Mouse (Mus musculus): ENCODE data around the gene Slc28a3. TPM values are rescaled to one million over a fixed set of nuclear protein-coding genes. Genes with fewer than 3 reads are reported as not detected.
A peak's percentile ranks its signal among the peaks of the same experiment; 100 is the strongest.

Slc28a3 gene
- polyA plus RNA-seq, 1 experiment from 2014 or later: not detected

GRCm38 (mm10) chr13:58589517-58589858 is 21.2 kb downstream of the Slc28a3 start:
- WGBS: 1% methylated on average over 9 of the region's 9 CpGs
- peak; percentile 82 for ATAC-seq
- H3K4me1 ChIP-seq (replicated peaks; ENCODE audit: control insufficient read depth, insufficient read depth, low read length): peaks cover 15% of the 10 kb centered on the region
- H3K9ac ChIP-seq (replicated peaks; ENCODE audit: low read depth, low read length): no peak overlapping the region
- no peak overlapping the region for H3K27ac ChIP-seq (ENCODE audit: low read length)
- no peaks in the 10 kb centered on the region for H3K27me3 ChIP-seq (replicated peaks; ENCODE audit: control insufficient read depth, insufficient read depth, low read length)
- H3K4me3 ChIP-seq (replicated peaks; ENCODE audit: low read length): 0 out of 2 replicates have a peak overlapping the region, but pooled peaks have one; percentile 15
- H3K4me2 ChIP-seq (ENCODE audit: low read length): peak overlapping the region; percentile 32
- H3K36me3 ChIP-seq (ENCODE audit: control insufficient read depth, insufficient read depth): no peaks in the 10 kb centered on the region
- H3K9me3 ChIP-seq (ENCODE audit: control insufficient read depth, low read length): no peaks in the 10 kb centered on the region

- 0 out of 2 replicates have a peak overlapping the region, but pooled peaks have one; percentile 15 for H3K4me3 ChIP-seq (replicated peaks; ENCODE audit: low read length)
- H3K27me3 ChIP-seq (replicated peaks; ENCODE audit: control insufficient read depth, insufficient read depth, low read length): no peaks in the 10 kb centered on the region
- H3K27ac ChIP-seq (ENCODE audit: low read length): no peak overlapping the region
- no peak overlapping the region for H3K9ac ChIP-seq (replicated peaks; ENCODE audit: low read depth, low read length)
- H3K9me3 ChIP-seq (ENCODE audit: control insufficient read depth, low read length): no peaks in the 10 kb centered on the region
- WGBS: 35% methylated on average over 15 of the region's 15 CpGs
- H3K4me1 ChIP-seq (replicated peaks; ENCODE audit: control insufficient read depth, insufficient read depth, low read length): peaks cover 15% of the 10 kb centered on the region
- no peaks in the 10 kb centered on the region for H3K36me3 ChIP-seq (ENCODE audit: control insufficient read depth, insufficient read depth)
- peak overlapping the region; percentile 32 for H3K4me2 ChIP-seq (ENCODE audit: low read length)
- ATAC-seq: peak; percentile 66
Observed at GRCm38 (mm10) chr13:58588655-58589516, 21.8 kb downstream of the Slc28a3 start.

- Histone ChIP-seq H3K4me3 (replicated peaks; ENCODE audit: low read length) (no peak overlapping the region), H3K9ac (replicated peaks; ENCODE audit: low read depth, low read length) (no peak overlapping the region), H3K9me3 (ENCODE audit: control insufficient read depth, low read length) (no peaks in the 10 kb centered on the region), H3K4me2 (ENCODE audit: low read length) (no peak overlapping the region), H3K4me1 (replicated peaks; ENCODE audit: control insufficient read depth, insufficient read depth, low read length) (peaks cover 15% of the 10 kb centered on the region), H3K27ac (ENCODE audit: low read length) (no peak overlapping the region), H3K27me3 (replicated peaks; ENCODE audit: control insufficient read depth, insufficient read depth, low read length) (no peaks in the 10 kb centered on the region), H3K36me3 (ENCODE audit: control insufficient read depth, insufficient read depth) (no peaks in the 10 kb centered on the region)
- WGBS: 90% methylated on average over 7 of the region's 7 CpGs
- no peak for ATAC-seq
Observed at GRCm38 (mm10) chr13:58587962-58588361, 22.7 kb downstream of the Slc28a3 start.

- 87% methylated on average over 9 of the region's 9 CpGs for WGBS
- Histone ChIP-seq H3K27me3 (replicated peaks; ENCODE audit: control insufficient read depth, insufficient read depth, low read length) (no peaks in the 10 kb centered on the region), H3K4me2 (ENCODE audit: low read length) (no peak overlapping the region), H3K27ac (ENCODE audit: low read length) (no peak overlapping the region), H3K4me3 (replicated peaks; ENCODE audit: low read length) (no peak overlapping the region), H3K9me3 (ENCODE audit: control insufficient read depth, low read length) (no peaks in the 10 kb centered on the region), H3K9ac (replicated peaks; ENCODE audit: low read depth, low read length) (no peak overlapping the region), H3K36me3 (ENCODE audit: control insufficient read depth, insufficient read depth) (no peaks in the 10 kb centered on the region), H3K4me1 (replicated peaks; ENCODE audit: control insufficient read depth, insufficient read depth, low read length) (peaks cover under 1% of the 10 kb centered on the region)
- no peak for ATAC-seq
Observed at GRCm38 (mm10) chr13:58566181-58566580, 44.5 kb downstream of the Slc28a3 start.

GRCm38 (mm10) chr13:58560497-58561138 is 50.1 kb downstream of the Slc28a3 start:
- Histone ChIP-seq H3K9me3 (ENCODE audit: control insufficient read depth, low read length) (no peaks in the 10 kb centered on the region), H3K27ac (ENCODE audit: low read length) (no peak overlapping the region), H3K9ac (replicated peaks; ENCODE audit: low read depth, low read length) (no peak overlapping the region), H3K27me3 (replicated peaks; ENCODE audit: control insufficient read depth, insufficient read depth, low read length) (no peaks in the 10 kb centered on the region), H3K4me1 (replicated peaks; ENCODE audit: control insufficient read depth, insufficient read depth, low read length) (peaks cover 12% of the 10 kb centered on the region), H3K36me3 (ENCODE audit: control insufficient read depth, insufficient read depth) (no peaks in the 10 kb centered on the region), H3K4me3 (replicated peaks; ENCODE audit: low read length) (no peak overlapping the region), H3K4me2 (ENCODE audit: low read length) (peak overlapping the region; percentile 3; the same call in 1 of the 2 replicates)
- peak; percentile 85 for ATAC-seq
- 34% methylated on average over 15 of the region's 15 CpGs for WGBS

- no peaks in the 10 kb centered on the region for H3K9me3 ChIP-seq (ENCODE audit: control insufficient read depth, low read length)
- H3K36me3 ChIP-seq (ENCODE audit: control insufficient read depth, insufficient read depth): no peaks in the 10 kb centered on the region
- H3K4me2 ChIP-seq (ENCODE audit: low read length): no peak overlapping the region
- H3K4me3 ChIP-seq (replicated peaks; ENCODE audit: low read length): no peak overlapping the region
- H3K9ac ChIP-seq (replicated peaks; ENCODE audit: low read depth, low read length): no peak overlapping the region
- no peak overlapping the region for H3K27ac ChIP-seq (ENCODE audit: low read length)
- H3K27me3 ChIP-seq (replicated peaks; ENCODE audit: control insufficient read depth, insufficient read depth, low read length): no peaks in the 10 kb centered on the region
- 50% methylated on average over 12 of the region's 12 CpGs for WGBS
- H3K4me1 ChIP-seq (replicated peaks; ENCODE audit: control insufficient read depth, insufficient read depth, low read length): peaks cover 12% of the 10 kb centered on the region
- ATAC-seq: peak; percentile 86
Observed at GRCm38 (mm10) chr13:58558216-58558615, 52.5 kb downstream of the Slc28a3 start.

- Histone ChIP-seq H3K27me3 (replicated peaks; ENCODE audit: control insufficient read depth, insufficient read depth, low read length) (no peaks in the 10 kb centered on the region), H3K4me2 (ENCODE audit: low read length) (no peak overlapping the region), H3K9me3 (ENCODE audit: control insufficient read depth, low read length) (no peaks in the 10 kb centered on the region), H3K27ac (ENCODE audit: low read length) (no peak overlapping the region), H3K9ac (replicated peaks; ENCODE audit: low read depth, low read length) (no peak overlapping the region), H3K4me3 (replicated peaks; ENCODE audit: low read length) (no peak overlapping the region), H3K36me3 (ENCODE audit: control insufficient read depth, insufficient read depth) (no peaks in the 10 kb centered on the region), H3K4me1 (replicated peaks; ENCODE audit: control insufficient read depth, insufficient read depth, low read length) (peaks cover 10% of the 10 kb centered on the region)
- 83% methylated on average over 1 of the region's 1 CpGs for WGBS
- ATAC-seq: no peak
Observed at GRCm38 (mm10) chr13:58556018-58556417, 54.7 kb downstream of the Slc28a3 start.

- Histone ChIP-seq H3K4me2 (ENCODE audit: low read length) (no peak overlapping the region), H3K4me1 (replicated peaks; ENCODE audit: control insufficient read depth, insufficient read depth, low read length) (peaks cover 7% of the 10 kb centered on the region; the same call in 1 of the 2 replicates), H3K27ac (ENCODE audit: low read length) (no peak overlapping the region), H3K36me3 (ENCODE audit: control insufficient read depth, insufficient read depth) (no peaks in the 10 kb centered on the region), H3K9me3 (ENCODE audit: control insufficient read depth, low read length) (no peaks in the 10 kb centered on the region), H3K4me3 (replicated peaks; ENCODE audit: low read length) (no peak overlapping the region), H3K27me3 (replicated peaks; ENCODE audit: control insufficient read depth, insufficient read depth, low read length) (no peaks in the 10 kb centered on the region), H3K9ac (replicated peaks; ENCODE audit: low read depth, low read length) (no peak overlapping the region)
- 65% methylated on average over 5 of the region's 5 CpGs for WGBS
- ATAC-seq: no peak
Observed at GRCm38 (mm10) chr13:58555561-58555960, 55.1 kb downstream of the Slc28a3 start.

- Histone ChIP-seq H3K9me3 (ENCODE audit: control insufficient read depth, low read length) (no peaks in the 10 kb centered on the region), H3K9ac (replicated peaks; ENCODE audit: low read depth, low read length) (no peak overlapping the region), H3K27ac (ENCODE audit: low read length) (no peak overlapping the region), H3K36me3 (ENCODE audit: control insufficient read depth, insufficient read depth) (no peaks in the 10 kb centered on the region), H3K4me1 (replicated peaks; ENCODE audit: control insufficient read depth, insufficient read depth, low read length) (peaks cover 19% of the 10 kb centered on the region), H3K27me3 (replicated peaks; ENCODE audit: control insufficient read depth, insufficient read depth, low read length) (no peaks in the 10 kb centered on the region), H3K4me2 (ENCODE audit: low read length) (no peak overlapping the region), H3K4me3 (replicated peaks; ENCODE audit: low read length) (no peak overlapping the region)
- 64% methylated on average over 4 of the region's 4 CpGs for WGBS
- no peak for ATAC-seq
Observed at GRCm38 (mm10) chr13:58551924-58552323, 58.8 kb downstream of the Slc28a3 start.

All from forebrain, embryonic 16.5 days (tissue).